Mouse (Mus musculus): ENCODE results near the gene Gm6370.
"Not testable (repeated sequence)": the region's sequence is repeated elsewhere in the genome, so short reads cannot be mapped to it uniquely, and the experiment has no call there.

The Gm6370 gene

GRCm38 (mm10) chr5:146491063-146491462 is at the start of gene Gm6370:
Gm6370 (plus strand) TSS chr5:146491363.
- not testable (repeated sequence) for DNase-seq (ENCODE audit: low read depth, low spot score)

GRCm38 (mm10) chr5:146442767-146443166 is 48.4 kb upstream of the Gm6370 start:
- no peak for DNase-seq (ENCODE audit: low read depth, low spot score)

- no peak for DNase-seq (ENCODE audit: low read depth, low spot score)
Measured at GRCm38 (mm10) chr5:146446633-146447032, 44.5 kb upstream of the Gm6370 start.

GRCm38 (mm10) chr5:146451592-146452254 is 39.4 kb upstream of the Gm6370 start:
- DNase-seq (ENCODE audit: low read depth, low spot score): no peak

DNA sequence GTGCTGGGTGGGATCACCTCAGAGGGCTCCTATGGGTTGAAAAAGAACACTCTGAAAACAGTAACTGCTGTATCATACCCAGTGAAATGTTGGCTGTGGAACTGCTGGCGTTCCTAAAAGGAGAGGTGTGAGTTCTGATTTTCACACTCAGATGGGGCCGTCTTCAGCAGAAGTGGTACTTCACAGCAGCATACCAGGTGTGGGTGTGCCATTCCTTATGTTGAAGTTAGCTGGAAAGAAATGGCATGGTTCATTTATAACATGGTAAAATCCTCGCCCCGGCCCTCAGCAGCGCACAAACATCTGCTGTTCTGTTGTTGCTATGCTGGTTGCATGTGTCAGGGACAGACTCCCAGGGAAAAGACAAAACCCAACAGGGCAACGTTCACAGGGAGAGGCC is 37.6 kb upstream of the Gm6370 start:
- DNase-seq (ENCODE audit: low read depth, low spot score): peak; percentile 52

DNA sequence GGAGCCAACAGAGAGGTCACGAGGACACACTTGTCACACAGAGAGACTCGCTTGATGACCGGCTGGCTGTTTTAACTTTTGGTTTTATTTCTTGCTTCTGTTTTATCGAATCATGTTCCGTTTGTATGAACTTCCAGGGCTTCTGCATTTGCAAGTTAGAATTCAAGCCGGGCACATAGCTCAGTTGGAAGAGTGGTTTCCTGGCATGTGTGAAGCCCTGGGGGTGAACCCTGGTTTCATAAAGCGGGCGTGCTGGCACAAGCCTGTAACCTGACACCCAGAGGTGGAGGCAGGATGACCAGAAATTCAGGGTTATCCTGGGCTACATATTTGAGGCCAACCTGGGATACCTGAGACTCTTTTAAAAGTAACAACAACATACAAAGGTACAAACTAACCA is 29.6 kb upstream of the Gm6370 start:
- DNase-seq (ENCODE audit: low read depth, low spot score): no peak

DNA sequence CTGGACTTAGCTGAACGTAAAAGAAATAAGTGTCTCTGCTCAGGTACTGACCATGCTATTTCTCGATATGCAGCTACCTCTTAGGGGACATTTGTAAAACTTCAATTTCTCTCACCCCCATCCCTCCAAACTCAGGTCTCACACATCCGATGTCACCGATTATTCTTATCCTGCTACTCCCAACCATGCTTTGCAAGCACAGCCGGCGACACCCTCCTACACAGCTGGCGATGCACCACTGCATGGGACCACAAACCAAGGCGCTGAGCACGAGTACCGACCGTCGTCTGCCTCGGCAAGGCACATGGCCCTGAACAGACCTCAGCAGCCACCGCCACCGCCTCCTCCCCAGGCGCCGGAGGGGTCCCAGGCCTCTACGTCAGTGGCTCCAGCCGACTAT is 24.5 kb upstream of the Gm6370 start:
- DNase-seq (ENCODE audit: low read depth, low spot score): no peak

DNA sequence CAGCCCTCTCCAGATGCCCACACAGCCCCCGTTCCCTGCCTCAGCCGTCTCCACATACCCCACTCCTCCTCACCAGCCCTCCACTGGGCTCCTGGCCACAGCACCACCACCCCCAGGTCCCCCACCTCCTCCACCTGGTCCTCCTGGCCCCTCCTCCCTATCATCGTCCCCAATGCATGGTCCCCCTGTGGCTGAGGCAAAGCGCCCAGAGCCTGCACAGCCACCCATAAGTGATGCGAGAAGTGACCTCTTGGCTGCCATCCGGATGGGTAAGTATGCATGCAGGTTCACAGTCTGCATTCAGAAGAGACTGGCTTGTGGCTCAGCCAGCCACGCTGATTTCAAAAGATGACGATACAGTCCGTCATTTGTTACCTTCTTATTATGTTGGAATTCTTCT is 22.9 kb upstream of the Gm6370 start:
- no peak for DNase-seq (ENCODE audit: low read depth, low spot score)

- no peak for DNase-seq (ENCODE audit: low read depth, low spot score)
Measured at GRCm38 (mm10) chr5:146470821-146471220, 20.3 kb upstream of the Gm6370 start.

- no peak for DNase-seq (ENCODE audit: low read depth, low spot score)
Measured at GRCm38 (mm10) chr5:146471311-146471710, 19.9 kb upstream of the Gm6370 start.

DNA sequence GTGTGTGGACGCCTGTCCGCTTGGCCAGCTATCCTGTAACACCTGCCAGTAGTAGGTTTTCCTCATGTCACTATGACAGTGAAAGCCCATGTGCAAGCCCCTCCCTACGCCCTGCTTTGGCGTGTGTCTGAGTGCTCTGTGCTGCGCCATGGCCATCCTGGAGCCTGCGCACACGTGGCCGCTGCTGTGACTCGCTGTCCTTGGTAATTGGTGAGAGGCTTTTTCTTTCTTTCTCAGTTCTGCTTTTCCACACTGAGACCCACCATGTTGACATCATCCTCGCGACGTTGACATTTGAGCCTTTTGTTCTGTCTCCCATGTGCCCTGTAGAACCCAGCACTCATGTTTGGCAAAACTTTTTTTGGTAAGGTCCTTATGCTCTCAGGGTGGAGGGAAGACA is 19.3 kb upstream of the Gm6370 start:
- DNase-seq (ENCODE audit: low read depth, low spot score): no peak

DNA sequence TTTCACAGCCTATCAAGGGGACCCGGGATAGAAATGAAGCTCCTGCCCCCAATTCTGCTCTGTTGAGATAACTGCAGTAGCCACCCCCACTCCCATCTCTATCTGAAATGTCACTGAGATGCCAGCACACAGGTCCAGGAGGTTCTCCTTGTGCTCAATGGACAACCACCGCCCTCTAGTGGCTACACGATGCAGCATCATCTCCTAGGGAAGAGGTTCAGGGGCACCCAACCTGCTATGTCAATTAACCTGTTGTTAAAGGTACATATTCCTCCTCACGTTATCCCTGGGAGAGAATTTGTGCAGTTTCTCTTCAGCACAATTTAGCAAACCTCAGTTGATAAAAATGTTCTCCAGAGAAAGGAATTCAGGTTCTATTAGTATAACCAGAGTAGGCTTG is 11.6 kb upstream of the Gm6370 start:
- DNase-seq (ENCODE audit: low read depth, low spot score): not testable (repeated sequence)

- DNase-seq (ENCODE audit: low read depth, low spot score): not testable (repeated sequence)
Measured at GRCm38 (mm10) chr5:146481665-146482064, 9.5 kb upstream of the Gm6370 start, which contains the start of gene Gm6408. Gm6408 (plus strand) TSS chr5:146481965.

GRCm38 (mm10) chr5:146488959-146489358 is 2.2 kb upstream of the Gm6370 start:
- not testable (repeated sequence) for DNase-seq (ENCODE audit: low read depth, low spot score)

DNA sequence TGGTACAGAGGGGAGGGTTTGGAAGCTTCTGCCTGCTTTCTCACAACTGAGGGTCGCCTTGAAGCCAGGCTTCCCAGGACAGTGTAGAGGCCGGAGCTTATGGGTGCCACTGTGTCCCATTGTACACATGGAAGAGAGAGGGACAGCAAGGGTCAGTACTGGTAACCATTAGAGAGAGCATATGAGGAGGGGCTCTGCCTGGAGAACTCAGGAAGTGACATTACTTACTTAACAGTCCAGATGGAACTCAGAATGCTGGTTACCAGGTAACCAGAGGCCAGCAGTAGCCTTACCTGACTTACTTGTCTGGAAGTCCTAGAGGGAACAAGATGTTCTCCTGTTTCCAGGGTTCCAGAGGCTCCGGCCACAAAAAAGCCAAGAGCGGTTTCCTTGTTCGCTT is 10.9 kb downstream of the Gm6370 start, which contains the start of gene 4930449I24Rik:
Gene 4930449I24Rik (plus strand): TSS at position 301 of the 400 bp plus-strand sequence.
- DNase-seq (ENCODE audit: low read depth, low spot score): not testable (repeated sequence)

- not testable (repeated sequence) for DNase-seq (ENCODE audit: low read depth, low spot score)
Measured at GRCm38 (mm10) chr5:146513823-146514222, 22.7 kb downstream of the Gm6370 start, which contains the start of gene Gm3402. Gm3402 (plus strand) TSS chr5:146514123.

DNA sequence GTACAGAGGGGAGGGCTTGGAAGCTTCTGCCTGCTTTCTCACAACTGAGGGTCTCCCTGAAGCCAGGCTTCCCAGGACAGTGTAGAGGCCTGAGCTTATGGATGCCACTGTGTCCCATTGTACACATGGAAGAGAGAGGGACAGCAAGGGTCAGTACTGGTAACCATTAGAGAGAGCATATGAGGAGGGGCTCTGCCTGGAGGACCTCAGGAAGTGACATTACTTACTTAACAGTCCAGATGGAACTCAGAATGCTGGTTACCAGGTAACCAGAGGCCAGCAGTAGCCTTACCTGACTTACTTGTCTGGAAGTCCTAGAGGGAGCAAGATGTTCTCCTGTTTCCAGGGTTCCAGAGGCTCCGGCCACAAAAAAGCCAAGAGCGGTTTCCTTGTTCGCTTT is 34.3 kb downstream of the Gm6370 start, which contains the start of gene Gm3404:
Gene Gm3404 (plus strand): TSS at position 301 of the 400 bp plus-strand sequence.
- not testable (repeated sequence) for DNase-seq (ENCODE audit: low read depth, low spot score)

DNA sequence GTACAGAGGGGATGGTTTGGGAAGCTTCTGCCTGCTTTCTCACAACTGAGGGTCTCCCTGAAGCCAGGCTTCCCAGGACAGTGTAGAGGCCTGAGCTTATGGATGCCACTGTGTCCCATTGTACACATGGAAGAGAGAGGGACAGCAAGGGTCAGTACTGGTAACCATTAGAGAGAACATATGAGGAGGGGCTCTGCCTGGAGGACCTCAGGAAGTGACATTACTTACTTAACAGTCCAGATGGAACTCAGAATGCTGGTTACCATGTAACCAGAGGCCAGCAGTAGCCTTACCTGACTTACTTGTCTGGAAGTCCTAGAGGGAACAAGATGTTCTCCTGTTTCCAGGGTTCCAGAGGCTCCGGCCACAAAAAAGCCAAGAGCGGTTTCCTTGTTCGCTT is 46.2 kb downstream of the Gm6370 start, which contains the start of gene Gm3409:
Gene Gm3409 (plus strand): TSS at position 301 of the 400 bp plus-strand sequence.
- not testable (repeated sequence) for DNase-seq (ENCODE audit: low read depth, low spot score)

Data from telencephalon, adult 2 months (tissue).